Mouse (Mus musculus): ENCODE measurements at regions not wholly inside any gene's neighbourhood (a gene's known extent, or its start where the extent isn't known, plus 50 kb on each side); places are given as distances from the start of the nearest gene placed in this dataset.
"Not testable (repeated sequence)": the region's sequence is repeated elsewhere in the genome, so short reads cannot be mapped to it uniquely, and the experiment has no call there.

DNA sequence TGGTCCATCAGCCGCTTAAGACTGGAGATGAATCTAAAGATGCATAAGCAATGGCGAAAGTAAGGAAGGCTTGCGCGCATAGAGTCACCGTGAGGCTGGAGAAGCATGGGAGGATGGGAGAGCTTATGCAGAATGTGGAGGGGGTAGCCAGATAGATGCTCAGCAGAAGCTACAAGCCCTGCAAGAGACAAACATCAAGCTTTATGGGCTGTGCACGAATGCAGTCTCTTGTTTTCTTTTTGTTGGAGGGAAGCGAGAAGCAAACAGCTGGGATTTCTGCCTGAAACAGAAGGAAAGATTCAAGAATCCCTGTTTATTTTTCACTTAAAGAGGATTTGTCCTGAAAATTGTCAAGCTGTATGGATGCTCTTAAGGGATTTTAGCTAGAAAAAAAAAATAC lies 188.7 kb downstream of the Kctd12 start:
- no peak for DNase-seq

DNA sequence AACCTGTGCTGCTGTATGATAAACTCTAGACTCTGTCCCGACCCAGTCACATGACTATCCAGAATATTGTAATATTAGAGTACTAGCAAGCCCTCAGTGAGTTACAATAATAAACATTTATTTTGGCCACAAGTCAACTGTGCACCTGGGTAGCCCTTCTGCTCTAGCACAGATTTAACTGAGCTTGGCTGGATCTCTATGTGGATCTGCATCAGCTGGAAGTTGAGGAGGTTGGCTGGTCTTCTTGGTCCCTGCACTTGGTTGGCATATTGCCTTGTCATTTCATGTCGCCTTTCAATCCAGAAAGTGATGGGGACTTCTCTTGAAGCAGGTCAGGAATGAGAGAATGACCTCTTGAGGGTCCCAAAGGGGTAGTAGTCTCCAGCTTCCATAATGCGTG lies 191.5 kb downstream of the Kctd12 start:
- no peak for DNase-seq

DNA sequence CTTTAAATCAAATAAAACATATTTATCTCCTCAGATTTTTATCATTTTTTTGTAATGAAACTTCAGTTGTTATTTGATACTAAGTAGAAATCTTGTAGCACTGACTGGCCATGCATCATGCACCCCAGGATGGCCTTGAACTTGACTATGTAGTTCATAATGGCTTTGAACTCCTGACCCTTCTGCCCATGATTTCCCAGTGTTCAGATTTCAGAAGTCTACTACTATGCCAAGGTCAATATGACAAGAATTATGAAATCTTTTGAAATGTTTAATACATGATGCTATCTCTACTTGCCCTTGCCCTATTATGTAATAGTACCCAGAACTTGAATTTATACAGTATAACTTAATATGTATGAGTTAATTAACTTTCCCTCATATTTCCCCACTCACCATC lies 200.2 kb downstream of the Kctd12 start:
- no peak for DNase-seq

DNA sequence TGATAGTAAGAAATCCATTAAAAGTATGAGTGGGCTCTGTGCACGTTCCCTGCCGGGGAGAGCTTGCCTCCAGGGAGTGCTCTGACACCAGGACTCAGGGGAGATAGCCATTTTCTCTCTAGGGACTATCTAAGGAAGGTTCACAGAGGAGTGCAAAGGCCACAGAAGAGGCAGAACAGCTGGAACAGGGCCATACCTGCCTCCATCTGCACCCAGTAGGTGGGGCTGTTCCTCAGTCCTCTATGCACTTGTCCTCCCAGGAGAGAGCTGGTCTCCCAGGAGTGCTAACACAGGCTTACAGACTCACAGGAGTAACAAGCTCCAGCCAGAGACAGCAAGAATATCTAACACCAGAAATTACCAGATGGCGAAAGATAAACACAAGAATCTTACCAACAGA lies 212.7 kb downstream of the Kctd12 start:
- peak; percentile 57 to 65 for DNase-seq

DNA sequence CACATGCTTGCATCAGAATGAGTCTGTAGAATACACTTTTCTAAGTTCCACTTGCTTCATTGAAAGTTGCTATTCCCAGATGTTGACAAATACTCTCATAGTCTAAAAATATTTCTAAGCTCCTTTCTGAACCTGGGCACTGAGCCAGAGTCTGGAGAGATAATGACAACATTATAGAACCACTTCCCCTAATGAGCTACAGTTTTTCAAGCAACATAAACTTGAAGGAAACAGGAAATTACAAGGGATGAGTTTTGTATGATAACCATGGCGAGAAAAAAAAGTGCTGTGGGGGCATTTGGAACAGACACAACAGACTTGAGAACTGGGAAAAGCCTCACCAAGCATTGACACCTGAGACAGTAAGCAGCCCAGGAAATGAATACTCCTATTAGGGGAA lies 233.8 kb downstream of the Kctd12 start:
- peak in 1 of 2 experiments; percentile 14 for DNase-seq

DNA sequence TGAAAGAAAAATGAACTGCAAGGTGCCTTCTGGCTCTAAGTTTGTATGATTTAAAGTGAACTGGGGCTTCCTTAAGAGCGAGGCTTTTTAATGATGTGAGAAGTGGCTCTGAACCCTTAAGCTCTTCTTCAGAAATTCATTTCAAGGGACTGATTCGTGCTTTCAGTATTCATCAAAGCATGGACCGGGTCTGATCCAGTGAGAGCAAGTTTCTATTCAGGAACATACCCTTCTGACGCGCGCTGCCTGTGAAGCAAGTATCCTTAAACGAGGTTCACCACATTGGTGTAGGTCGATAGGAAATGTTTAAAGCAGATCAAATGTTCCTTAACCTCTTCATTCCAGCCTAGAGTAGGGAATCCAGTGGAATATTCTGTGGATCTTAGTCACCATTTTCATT lies 240.1 kb downstream of the Kctd12 start:
- no peak for DNase-seq

DNA sequence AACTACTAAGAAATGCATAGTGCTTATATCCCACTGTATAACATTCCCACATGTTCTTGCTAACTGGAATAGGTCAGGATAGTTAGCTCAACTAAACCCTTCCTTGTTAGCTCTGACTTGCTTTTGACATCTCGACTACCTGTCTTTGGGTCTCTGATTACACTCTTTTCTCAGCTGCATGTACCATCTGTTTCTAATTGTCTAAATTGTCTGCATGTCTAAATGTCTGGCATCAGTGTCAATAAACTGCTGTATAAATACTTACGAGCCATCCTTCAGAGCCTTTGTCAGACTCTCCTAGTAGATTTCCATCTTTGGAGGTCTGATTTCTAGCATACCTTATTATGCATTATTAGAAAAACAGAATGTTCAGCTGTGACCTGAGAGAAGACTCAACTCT lies 245.8 kb downstream of the Kctd12 start:
- no peak for DNase-seq

DNA sequence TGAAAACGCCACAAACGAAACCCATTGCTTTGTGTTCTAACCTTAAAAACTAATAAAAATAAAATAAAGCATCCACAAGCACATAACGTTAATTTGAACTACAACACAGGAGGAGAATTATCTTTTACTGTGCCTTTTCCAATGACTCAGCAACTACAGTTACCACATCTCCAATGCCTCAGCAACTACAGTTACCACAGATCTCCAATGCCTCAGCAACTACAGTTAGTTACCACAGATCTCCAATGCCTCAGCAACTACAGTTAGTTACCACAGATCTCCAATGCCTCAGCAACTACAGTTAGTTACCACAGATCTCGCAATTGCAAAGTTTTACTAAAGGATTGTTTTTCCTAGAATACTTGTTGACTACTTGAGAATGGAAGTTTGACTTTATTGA lies 248.7 kb downstream of the Kctd12 start:
- DNase-seq = not testable (repeated sequence)

DNA sequence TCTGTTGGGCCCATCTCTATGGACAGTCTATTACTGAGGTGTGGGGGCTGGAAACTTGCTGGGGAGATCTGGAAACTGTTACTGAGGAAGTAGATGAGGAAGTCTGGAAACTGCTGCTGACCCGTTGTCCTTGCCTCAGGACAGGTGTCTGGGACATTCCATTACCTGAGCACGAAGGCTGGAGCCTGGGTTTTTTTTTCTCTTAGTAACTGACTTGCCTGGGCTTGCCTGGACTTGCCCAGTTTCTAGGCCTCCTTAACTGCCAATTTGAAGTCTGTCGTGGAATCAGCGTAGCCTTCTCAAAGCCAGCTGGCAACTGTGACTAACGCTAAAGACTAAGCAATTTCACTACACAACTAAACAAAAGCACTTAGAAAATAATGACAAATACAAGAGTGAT lies 250.7 kb downstream of the Kctd12 start:
- DNase-seq = no peak

DNA sequence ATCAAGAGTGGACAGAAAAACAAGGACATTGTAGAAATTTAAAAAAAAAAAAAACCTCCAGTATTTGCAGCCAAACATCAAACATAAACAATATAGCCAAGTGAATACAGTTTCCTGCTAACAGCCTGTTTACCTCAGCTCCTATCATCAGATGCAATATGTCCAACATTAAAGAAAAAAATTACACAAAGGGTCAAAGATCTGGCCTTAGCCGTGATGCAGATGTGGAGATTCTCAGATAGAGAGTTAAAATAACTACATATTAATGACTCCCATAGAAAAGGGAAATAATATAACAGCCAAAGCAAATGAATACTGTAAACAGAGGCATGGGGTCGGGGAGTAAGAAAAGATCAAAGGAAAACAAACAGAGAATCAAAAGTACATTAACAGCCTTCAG lies 259.8 kb downstream of the Kctd12 start:
- DNase-seq = no peak

DNA sequence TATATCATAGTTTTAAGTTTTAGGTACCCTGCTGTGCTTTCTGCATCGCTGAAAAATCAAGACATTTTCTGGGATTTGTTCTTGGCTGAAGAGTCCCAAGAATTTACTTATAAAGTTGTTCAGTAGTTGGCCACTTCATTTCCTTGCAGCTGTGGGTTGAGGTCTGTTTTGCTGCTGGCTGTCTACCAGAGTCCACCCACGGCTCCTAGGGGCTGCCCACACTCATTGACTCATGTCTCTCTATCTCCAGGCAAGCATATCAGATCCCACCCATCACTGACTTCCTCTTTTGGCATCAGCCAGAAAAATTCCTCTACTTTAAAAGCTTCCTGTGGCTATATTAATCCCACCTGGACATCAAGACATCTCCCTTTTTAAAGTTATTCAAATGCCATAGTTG lies 263.9 kb downstream of the Kctd12 start:
- DNase-seq = peak; percentile 2

DNA sequence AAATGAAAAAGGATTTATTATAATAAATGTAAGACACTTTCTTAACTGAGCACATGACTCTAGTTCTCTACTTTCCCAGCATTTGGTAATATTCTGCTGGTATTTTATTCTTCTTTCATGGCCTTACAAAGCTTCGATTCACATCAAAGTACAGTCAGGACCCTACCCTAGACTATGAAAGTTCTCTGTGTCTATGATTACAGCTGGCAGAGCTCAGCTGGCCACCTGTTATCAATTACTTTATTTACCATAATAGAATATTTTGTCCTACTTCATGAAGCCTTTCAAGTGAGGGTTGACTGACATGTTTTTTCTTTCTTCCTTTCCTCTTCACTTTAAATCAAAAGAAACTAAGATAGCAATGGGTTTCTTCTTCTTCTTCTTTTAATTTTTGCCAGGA lies 269.8 kb downstream of the Kctd12 start:
- no peak for DNase-seq

DNA sequence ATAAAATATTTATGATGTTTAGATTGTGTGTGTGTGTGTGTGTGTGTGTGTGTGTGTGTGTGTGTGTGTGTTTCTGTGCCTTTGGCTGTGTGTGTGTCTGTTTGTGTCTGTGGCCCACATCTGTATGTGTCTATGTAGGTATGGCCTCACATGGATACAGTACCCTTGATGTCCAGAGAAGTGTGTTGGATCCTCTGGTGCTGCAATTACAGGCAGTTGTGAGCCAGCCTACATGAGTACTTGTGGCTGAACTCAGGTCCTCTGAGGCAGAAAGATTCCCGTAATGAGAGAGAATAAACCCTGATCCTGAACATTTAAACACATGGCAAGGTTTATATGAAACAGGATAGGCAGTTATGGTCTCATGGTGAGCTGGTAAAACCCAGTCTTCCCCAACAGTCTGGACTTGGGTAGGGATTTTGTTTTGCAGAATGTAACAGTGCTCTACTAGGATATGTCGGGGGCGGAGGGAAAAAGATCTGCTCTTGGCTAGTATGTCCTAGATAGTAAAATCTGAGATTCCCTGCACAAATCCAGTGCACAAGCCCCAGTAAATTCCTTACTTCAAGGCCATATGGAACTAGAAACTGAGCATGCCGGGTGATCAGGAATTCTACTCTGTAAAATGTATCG lies 275.6 kb downstream of the Kctd12 start:
- DNase-seq = no peak

DNA sequence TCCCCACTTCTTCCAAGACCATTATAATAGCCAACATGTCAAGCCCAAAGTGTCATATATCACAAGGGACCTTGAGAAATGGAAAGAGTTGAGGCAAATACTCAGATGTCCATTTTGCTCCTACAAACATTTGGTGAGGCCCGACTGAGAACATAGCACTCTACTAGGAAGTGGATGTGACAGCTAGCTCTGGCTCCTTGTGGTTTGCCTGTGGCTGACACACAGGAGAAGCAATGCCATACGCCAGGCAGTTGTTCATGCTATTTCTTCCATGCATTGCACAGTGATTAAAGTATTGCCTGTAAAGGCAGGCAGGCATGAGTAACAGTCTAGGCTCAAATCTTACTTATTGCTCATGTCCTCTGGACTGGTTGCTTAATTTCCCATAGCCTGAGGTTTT lies 281.3 kb downstream of the Kctd12 start:
- DNase-seq = no peak

DNA sequence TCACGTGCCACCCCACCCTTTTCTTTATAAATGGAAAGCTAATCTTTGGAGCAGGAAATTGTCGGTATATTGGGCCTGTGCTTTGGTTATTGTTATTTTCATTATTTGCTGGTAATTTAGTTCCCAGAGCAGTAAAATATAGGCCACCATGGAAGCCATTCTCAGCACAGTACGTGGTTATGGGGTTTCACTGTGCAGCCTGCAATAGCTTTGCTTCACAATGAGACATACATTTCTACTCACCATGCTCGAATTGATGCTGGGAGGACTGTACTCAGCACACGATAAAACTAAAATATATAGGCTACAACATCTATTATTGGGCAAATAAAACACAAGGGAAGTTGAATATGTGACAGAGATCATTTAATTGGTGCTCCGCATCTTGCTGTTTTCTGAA lies 282.0 kb downstream of the Kctd12 start:
- no peak for DNase-seq

DNA sequence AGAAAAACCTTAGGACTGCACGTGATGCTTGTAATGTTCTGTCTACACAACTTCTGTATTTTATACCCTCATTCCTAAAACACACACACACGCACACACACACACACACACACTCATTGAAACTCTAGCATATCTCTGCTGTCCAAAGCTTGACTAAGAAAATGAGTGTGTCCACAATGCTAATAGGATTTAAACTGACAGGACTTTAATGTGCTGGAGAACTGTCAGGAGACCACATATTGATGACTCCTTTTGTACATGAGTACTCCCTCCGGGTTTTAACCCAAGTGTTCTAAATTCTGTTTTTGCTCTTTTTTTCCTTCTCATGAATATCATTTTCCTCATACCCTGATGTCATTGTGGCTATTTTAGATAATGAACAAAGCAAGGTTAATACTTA lies 283.4 kb downstream of the Kctd12 start:
- DNase-seq = no peak

DNA sequence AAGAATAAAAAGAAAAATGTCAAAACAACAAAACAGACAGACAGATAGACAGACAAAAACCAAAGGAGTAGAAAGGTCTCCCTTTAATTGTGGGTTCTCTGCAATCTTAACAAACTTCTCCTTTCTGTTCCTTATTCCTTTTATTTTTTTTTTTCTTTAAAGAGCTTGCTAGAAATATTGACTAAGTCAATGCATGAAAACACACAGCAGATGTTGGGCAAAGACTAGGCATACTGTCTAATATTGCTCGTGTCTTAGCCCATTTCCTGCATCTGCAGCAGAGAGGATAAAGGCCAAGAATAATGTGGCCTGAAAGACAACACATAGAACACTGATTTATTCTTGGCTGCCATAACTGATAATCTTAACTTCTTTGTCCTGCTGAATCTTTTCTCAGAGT lies 295.6 kb downstream of the Kctd12 start:
- no peak for DNase-seq

DNA sequence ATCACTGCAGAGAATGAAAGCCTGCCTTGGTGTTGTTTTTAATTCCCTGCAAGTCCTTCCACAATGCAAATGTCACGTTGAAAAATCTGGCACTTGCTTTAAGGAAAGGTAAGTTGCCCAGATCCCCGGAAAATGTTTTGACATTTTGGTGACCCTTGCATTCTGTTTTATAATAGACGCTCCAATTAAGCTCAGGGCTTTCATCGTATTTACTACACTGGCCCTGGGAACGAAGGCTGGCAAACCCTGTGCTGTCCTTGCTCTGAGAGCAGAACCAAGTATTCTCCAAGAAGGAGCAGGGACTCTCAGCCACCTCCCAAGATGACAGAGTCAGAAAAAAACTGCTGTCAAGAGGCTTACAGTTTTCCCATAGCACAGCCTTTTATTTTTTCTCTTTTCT lies 305.9 kb downstream of the Kctd12 start:
- no peak for DNase-seq

DNA sequence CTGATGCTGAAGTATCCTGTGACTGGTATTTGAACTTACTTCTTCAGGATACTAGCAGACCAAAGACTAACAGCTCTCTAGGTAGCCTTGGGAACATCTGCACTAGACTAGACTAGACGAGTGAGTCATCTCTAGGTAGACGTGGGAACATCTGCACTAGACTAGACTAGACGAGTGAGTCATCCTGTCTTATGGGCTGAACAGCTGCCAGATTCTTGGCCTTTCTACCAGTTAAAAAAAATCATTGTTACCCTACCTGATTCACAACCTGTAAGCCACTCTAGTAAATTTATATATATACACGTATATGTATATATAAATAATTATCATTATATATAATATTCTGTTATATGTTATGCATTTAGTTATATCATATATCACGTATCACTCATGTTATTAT lies 307.8 kb downstream of the Kctd12 start:
- DNase-seq = no peak

DNA sequence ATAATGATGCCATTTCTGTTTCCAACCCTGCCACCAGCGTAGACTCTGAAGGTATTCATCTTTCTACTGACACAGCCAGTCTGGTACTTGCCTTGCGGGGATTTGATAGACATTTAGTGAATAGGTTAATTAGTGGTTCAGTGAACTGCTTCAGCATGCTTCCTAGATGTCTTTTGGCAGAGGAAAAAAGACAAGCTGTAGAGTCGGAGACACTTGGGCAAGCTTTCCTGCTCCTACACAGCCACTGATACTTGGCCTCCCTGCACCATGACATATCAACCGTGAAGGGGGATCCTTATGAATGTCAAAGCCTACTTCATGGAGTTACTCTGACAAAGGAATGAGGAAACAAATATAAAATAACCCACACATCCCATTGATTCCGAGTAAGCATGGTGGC lies 308.7 kb downstream of the Kctd12 start:
- no peak for DNase-seq

DNA sequence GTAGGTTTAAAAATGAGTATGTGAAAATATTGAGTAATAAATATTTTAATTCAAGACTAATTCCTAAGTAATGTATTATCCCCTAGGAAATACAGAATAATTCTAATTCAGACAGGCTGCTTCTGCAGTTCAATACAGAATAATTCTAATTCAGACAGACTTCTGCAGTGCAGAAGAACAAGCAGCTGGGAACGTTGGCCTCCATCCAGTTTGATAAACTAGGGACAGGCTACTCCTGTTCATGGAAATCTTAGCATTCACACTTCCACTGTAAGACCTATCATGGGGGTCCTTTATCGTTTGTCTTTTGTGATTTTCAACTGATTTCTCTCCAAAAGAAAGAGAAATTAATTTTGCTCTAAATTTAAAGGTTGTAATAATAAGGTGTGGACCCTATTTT lies 319.2 kb downstream of the Kctd12 start:
- peak; percentile 21 to 31 for DNase-seq

DNA sequence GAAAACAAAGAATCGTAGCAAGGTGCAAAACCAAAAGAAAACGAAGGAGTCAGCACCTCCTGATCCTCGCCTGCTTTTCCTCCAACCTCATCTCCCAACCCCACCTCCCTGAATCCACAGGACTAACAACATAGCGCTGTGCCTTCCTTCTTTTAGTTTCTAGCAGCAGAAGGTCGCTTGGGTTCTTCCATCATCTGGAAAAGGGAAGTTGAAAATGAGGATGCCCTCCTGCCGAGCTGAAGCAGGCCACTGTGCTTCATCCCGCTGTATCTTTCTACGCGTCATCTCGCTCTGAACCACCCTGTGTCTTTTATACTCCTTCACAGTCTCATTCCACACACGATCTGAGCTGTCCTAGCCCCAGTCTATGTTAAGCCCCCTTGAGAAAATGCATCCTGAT lies 322.1 kb downstream of the Kctd12 start:
- no peak for DNase-seq

DNA sequence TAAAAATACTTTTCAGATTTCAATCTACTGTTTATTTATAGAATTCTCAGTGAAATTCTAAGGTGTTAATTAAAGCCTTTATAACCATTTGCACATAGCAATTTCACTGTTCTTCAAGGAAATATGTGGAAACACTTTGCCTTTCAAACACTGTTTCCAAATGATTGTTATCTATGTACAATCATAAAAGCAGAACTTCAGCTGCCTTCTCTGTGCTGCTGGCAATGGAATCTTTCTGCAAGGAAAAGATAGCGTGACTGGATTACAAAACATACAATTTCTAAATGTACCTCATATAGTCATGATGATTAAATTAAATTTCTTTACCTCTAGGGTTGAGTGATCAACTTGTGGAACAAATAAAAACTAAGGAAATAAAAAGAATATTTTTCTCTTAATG lies 326.2 kb downstream of the Kctd12 start:
- no peak for DNase-seq

DNA sequence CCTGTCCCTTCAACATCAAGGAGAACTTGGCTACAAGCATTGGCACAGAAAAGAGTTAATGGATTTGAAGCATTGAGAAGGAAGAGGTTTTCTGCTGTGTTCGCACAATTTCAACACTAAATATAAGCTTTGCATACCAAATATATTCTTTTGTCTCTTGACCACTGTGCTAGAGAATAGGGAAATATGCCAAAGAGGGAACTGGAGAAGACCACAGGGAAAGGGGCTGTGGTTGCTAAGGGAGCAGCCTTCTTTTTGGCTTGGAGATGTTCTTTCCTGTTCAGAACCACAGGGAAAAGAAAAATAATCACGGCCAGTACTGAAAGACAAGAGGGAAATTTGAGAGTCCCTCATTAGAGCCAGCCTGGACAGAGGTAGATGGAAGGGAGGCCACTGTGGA lies 352.8 kb downstream of the Kctd12 start:
- DNase-seq = no peak

DNA sequence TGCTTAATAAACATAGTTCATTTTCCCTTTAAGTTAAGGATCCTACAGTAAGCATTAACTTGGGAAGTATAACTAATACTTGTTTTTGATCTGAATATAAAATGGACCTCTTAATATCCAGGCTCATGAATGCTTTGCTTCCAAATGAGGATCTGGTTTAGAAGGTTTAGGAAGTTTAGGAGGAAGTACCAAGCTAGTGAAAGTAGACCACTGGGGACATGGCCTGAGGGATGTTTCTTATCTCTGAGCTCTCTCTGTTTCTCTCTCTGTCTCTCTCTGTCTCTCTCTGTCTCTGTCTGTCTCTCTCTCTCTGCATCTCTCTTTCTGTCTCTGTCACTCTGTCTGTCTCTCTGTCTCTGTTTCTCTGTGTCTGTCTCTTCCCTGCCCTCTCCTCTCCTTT lies 360.9 kb downstream of the Kctd12 start:
- DNase-seq = no peak

Data from heart, adult 18-20 months (tissue).